Mouse (Mus musculus): Measurements from ENCODE around the gene Rfx8. TPM values are rescaled to one million over a fixed set of nuclear protein-coding genes. Genes with fewer than 3 reads are reported as not detected.

Rfx8 gene
- polyA plus RNA-seq, 1 experiment from 2014 or later, result 0.40 TPM

DNA sequence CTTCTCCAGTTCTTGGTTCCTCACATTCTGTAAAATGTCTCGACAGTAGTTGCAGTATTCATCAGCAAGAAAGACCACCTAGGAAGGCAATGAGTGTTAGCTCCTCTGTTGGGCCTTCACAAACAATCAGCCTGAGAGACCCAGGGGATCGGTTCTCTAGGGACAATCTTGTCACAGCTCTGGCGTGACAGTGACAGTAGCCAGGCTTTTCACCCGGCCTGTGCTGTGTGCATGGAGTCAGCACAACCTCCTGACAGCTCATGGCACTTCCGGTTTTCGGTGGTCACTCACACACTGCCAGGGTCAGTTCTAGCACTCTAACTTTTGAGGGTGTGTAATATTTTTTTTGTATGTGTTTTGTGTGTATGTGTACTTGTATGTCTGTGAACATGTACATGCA, 32.2 kb downstream of the Rfx8 start:
- Histone ChIP-seq H3K4me2 (ENCODE audit: low read depth, low read length) (no peak overlapping the region), H3K36me3 (ENCODE audit: control insufficient read depth, insufficient read depth, low read length) (no peaks in the 10 kb centered on the region), H3K27ac (ENCODE audit: low read length) (no peak overlapping the region), H3K4me3 (ENCODE audit: low read length) (no peak overlapping the region), H3K27me3 (ENCODE audit: control insufficient read depth, insufficient read depth, low read depth, low read length) (no peaks in the 10 kb centered on the region), H3K9me3 (ENCODE audit: control insufficient read depth, low read length) (no peaks in the 10 kb centered on the region), H3K9ac (ENCODE audit: low read length) (no peak overlapping the region), H3K4me1 (replicated peaks; ENCODE audit: control insufficient read depth, insufficient read depth, low read length) (peaks cover 4% of the 10 kb centered on the region; the same call in 1 of the 2 replicates)
- ATAC-seq (ENCODE audit: low read depth), result no peak
- WGBS, result 57% methylated on average over 6 of the region's 6 CpGs

DNA sequence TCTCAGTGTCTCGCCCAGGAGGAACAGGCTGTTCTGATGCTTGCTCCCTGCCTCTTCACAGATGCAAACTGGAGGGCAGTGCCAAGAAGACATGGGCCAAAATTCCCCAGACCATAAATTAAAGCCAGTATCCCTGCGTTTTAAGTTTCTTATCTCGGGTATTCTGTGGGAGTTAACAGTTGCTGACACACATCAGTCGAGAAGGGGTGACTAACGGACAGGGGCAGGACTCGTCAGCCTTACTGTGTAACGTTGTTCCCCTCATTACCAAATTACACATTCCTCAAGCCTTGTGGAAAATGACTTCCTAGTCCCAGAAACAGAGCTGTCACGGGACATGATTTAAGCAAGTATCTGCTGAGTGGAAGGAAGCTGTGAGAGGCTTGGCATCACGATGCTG, 33.5 kb downstream of the Rfx8 start:
- no peak overlapping the region for H3K27ac ChIP-seq (ENCODE audit: low read length)
- peaks cover 4% of the 10 kb centered on the region; the same call in 1 of the 2 replicates for H3K4me1 ChIP-seq (replicated peaks; ENCODE audit: control insufficient read depth, insufficient read depth, low read length)
- 46% methylated on average over 9 of the region's 9 CpGs for WGBS
- no peaks in the 10 kb centered on the region for H3K9me3 ChIP-seq (ENCODE audit: control insufficient read depth, low read length)
- no peak overlapping the region for H3K4me2 ChIP-seq (ENCODE audit: low read depth, low read length)
- no peak for ATAC-seq (ENCODE audit: low read depth)
- no peaks in the 10 kb centered on the region for H3K36me3 ChIP-seq (ENCODE audit: control insufficient read depth, insufficient read depth, low read length)
- no peak overlapping the region for H3K4me3 ChIP-seq (ENCODE audit: low read length)
- no peaks in the 10 kb centered on the region for H3K27me3 ChIP-seq (ENCODE audit: control insufficient read depth, insufficient read depth, low read depth, low read length)
- H3K9ac ChIP-seq (ENCODE audit: low read length), result no peak overlapping the region

DNA sequence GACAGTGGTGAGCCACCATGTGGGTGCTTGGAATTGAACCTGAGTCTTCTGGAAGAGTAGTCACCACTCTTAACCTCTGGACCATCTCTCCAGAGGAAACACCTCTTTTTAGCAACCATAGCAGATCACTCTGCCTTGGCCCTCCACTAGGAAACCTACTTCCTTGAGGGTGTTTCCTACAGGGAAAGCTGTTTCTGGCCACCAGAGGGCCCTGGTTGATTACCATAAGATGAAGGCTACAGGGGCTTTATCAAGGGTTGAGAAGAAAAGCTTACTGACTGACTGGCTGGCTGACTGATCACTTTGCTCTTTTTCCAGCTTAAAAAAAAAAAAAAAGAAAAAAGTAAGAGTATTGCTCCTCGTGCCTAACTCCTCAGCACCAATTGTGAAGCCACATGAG, 35.0 kb downstream of the Rfx8 start:
- H3K9ac ChIP-seq (ENCODE audit: low read length), result no peak overlapping the region
- H3K4me1 ChIP-seq (replicated peaks; ENCODE audit: control insufficient read depth, insufficient read depth, low read length), result peaks cover 4% of the 10 kb centered on the region; the same call in 1 of the 2 replicates
- no peak overlapping the region for H3K27ac ChIP-seq (ENCODE audit: low read length)
- H3K9me3 ChIP-seq (ENCODE audit: control insufficient read depth, low read length), result no peaks in the 10 kb centered on the region
- H3K4me2 ChIP-seq (ENCODE audit: low read depth, low read length), result no peak overlapping the region
- ATAC-seq (ENCODE audit: low read depth), result peak; percentile 79; the same call in 1 of the 2 replicates
- no peaks in the 10 kb centered on the region for H3K27me3 ChIP-seq (ENCODE audit: control insufficient read depth, insufficient read depth, low read depth, low read length)
- no peak overlapping the region for H3K4me3 ChIP-seq (ENCODE audit: low read length)
- 0% methylated on average over 1 of the region's 1 CpGs for WGBS
- H3K36me3 ChIP-seq (ENCODE audit: control insufficient read depth, insufficient read depth, low read length), result no peaks in the 10 kb centered on the region

DNA sequence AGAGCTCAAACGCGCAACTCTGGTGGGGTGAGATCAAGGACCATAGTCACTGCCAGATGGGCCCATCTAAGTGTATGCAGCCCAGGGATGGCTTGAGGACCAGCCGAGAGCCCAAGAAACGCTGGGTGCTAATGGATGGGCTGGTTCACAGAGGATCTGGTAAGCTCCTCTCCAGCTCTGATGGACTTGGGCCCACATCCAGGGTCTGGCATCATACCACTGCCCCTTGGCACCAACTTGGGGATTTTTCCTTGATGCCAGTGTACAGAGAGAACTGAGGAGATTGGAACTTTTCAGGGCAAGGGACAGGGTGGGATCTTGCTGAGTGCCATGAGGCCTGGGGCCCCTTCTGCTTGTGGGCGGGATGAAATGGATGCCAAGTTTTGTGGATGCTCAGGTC, 39.2 kb downstream of the Rfx8 start:
- peaks cover 4% of the 10 kb centered on the region; the same call in 1 of the 2 replicates for H3K4me1 ChIP-seq (replicated peaks; ENCODE audit: control insufficient read depth, insufficient read depth, low read length)
- no peaks in the 10 kb centered on the region for H3K27me3 ChIP-seq (ENCODE audit: control insufficient read depth, insufficient read depth, low read depth, low read length)
- H3K9me3 ChIP-seq (ENCODE audit: control insufficient read depth, low read length), result no peaks in the 10 kb centered on the region
- WGBS, result 88% methylated on average over 5 of the region's 5 CpGs
- H3K36me3 ChIP-seq (ENCODE audit: control insufficient read depth, insufficient read depth, low read length), result no peaks in the 10 kb centered on the region
- no peak for ATAC-seq (ENCODE audit: low read depth)
- no peak overlapping the region for H3K4me2 ChIP-seq (ENCODE audit: low read depth, low read length)
- no peak overlapping the region for H3K27ac ChIP-seq (ENCODE audit: low read length)
- no peak overlapping the region for H3K4me3 ChIP-seq (ENCODE audit: low read length)
- H3K9ac ChIP-seq (ENCODE audit: low read length), result no peak overlapping the region

DNA sequence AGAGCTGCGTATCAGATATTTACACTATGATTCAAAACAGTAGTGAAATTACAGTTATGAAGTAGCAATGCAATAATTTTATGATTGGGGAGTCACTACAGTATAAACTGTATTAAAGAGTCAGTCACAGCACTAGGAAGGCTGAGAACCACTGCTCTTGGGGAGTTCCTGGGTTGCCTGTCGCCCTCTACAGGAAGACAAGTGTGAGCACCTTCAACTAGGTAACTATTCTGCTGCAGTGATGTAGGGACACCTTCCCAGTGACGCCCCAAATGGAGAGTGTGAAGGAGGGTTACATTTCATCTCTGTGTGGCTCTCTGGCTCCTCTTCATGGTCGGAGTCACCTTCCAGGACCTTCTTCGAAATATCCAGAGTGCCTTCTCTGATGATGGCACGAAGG, 40.3 kb downstream of the Rfx8 start:
- Histone ChIP-seq H3K36me3 (ENCODE audit: control insufficient read depth, insufficient read depth, low read length) (no peaks in the 10 kb centered on the region), H3K4me3 (ENCODE audit: low read length) (no peak overlapping the region), H3K9ac (ENCODE audit: low read length) (no peak overlapping the region), H3K27ac (ENCODE audit: low read length) (no peak overlapping the region), H3K9me3 (ENCODE audit: control insufficient read depth, low read length) (no peaks in the 10 kb centered on the region), H3K27me3 (ENCODE audit: control insufficient read depth, insufficient read depth, low read depth, low read length) (no peaks in the 10 kb centered on the region), H3K4me1 (replicated peaks; ENCODE audit: control insufficient read depth, insufficient read depth, low read length) (no peaks in the 10 kb centered on the region), H3K4me2 (ENCODE audit: low read depth, low read length) (no peak overlapping the region)
- 69% methylated on average over 6 of the region's 6 CpGs for WGBS
- ATAC-seq (ENCODE audit: low read depth), result no peak

DNA sequence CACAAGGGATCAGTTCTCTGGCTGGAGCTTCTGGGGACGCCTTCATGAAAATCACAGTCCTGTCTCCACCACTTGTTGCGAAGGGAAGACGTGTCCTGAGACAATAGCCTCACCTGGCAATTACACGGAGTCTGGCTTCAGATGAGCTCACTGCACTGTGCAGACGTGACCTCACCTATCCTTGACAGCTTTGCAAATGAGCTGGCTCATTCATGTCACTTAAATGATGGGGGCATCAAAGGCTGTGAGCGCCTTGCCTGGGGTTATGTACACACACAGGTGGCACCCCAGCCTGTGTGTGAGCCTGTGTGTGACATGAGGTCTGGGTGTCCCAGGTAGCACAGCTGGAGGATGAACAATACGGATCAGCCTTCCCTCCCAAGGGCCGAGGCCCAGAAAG, 41.9 kb downstream of the Rfx8 start:
- no peak for ATAC-seq (ENCODE audit: low read depth)
- no peak overlapping the region for H3K4me2 ChIP-seq (ENCODE audit: low read depth, low read length)
- WGBS, result 45% methylated on average over 8 of the region's 8 CpGs

DNA sequence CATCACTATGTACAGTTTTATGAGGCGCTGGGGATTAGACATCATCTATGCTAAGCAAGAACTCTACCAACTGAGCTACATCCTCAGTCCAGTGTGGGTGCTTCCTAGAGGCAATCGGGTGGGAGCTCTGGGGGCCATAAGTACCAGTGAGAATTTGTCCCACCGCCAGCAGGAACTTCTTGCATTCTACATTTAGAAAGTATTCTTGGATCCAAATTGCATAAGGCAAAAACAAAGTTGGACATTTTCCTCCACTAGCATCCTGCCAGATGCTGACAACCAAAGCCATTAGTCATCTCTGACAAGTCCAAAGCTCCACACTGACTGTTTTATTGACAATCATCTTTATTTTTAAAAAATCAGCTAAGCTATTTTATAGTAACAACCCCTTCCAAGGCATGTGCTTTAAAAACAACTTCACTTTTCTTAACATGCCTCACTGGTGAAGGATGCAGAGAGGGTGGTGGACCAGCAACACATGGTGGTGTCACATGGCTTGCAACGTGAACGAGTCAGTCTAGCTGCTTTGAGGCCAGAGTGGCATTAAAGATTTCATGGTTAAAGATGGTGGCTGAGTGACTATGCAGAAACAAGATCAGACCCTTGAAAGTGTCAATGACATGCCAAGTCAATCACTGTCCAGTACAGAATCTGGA, 44.4 kb downstream of the Rfx8 start:
- Histone ChIP-seq H3K4me3 (ENCODE audit: low read length) (no peak overlapping the region), H3K4me2 (ENCODE audit: low read depth, low read length) (no peak overlapping the region), H3K9me3 (ENCODE audit: control insufficient read depth, low read length) (no peaks in the 10 kb centered on the region), H3K36me3 (ENCODE audit: control insufficient read depth, insufficient read depth, low read length) (no peaks in the 10 kb centered on the region), H3K4me1 (replicated peaks; ENCODE audit: control insufficient read depth, insufficient read depth, low read length) (no peaks in the 10 kb centered on the region), H3K27me3 (ENCODE audit: control insufficient read depth, insufficient read depth, low read depth, low read length) (no peaks in the 10 kb centered on the region), H3K9ac (ENCODE audit: low read length) (no peak overlapping the region), H3K27ac (ENCODE audit: low read length) (no peak overlapping the region)
- WGBS, result 75% methylated on average over 5 of the region's 5 CpGs
- no peak for ATAC-seq (ENCODE audit: low read depth)

More for the DNA sequence above, 41.9 kb downstream of the Rfx8 start:
- Histone ChIP-seq H3K4me3 (ENCODE audit: low read length) (no peak overlapping the region), H3K9ac (ENCODE audit: low read length) (no peak overlapping the region), H3K27me3 (ENCODE audit: control insufficient read depth, insufficient read depth, low read depth, low read length) (no peaks in the 10 kb centered on the region), H3K36me3 (ENCODE audit: control insufficient read depth, insufficient read depth, low read length) (no peaks in the 10 kb centered on the region), H3K9me3 (ENCODE audit: control insufficient read depth, low read length) (no peaks in the 10 kb centered on the region), H3K4me1 (replicated peaks; ENCODE audit: control insufficient read depth, insufficient read depth, low read length) (no peaks in the 10 kb centered on the region), H3K27ac (ENCODE audit: low read length) (no peak overlapping the region)

DNA sequence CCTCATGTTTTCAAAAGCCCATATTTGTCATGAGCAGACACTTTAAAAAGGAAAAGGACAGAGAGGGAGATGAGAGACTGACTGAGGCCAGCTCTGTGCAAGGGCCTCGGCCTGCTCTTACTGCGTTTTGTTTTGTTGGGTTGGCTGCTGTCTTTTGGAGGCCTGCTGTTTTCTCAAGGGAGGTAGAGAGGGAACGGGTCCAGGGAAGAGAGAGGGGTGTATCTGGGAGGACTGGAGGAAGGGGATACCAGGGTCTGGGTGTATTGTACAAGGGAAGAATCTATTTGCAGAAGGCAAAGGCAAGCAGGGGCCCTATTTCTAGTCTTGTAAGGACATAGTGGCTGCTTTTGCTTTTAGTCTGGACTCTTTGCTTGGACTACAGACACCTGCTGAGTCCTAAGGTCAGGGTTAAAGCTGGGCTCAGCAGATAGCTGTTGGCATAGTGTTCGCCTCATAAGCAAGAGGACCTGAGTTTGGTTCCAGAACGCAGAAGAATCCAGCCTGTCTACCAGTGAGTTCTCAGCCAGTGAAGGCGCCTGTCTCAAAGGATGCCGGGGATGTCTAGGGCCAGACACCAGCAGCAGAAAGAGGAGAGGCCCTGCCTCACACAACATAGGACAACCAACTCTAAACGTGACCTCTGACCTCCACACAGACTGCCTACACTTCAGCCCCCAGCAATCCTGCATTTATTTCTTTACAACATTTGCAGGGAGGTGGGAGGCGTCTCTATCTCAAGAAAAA, 48.3 kb downstream of the Rfx8 start:
- 76% methylated on average over 9 of the region's 9 CpGs for WGBS
- no peaks in the 10 kb centered on the region for H3K27me3 ChIP-seq (ENCODE audit: control insufficient read depth, insufficient read depth, low read depth, low read length)
- no peaks in the 10 kb centered on the region for H3K4me1 ChIP-seq (replicated peaks; ENCODE audit: control insufficient read depth, insufficient read depth, low read length)
- no peak overlapping the region for H3K9ac ChIP-seq (ENCODE audit: low read length)
- no peaks in the 10 kb centered on the region for H3K9me3 ChIP-seq (ENCODE audit: control insufficient read depth, low read length)
- no peaks in the 10 kb centered on the region for H3K36me3 ChIP-seq (ENCODE audit: control insufficient read depth, insufficient read depth, low read length)
- ATAC-seq (ENCODE audit: low read depth), result no peak
- H3K4me3 ChIP-seq (ENCODE audit: low read length), result no peak overlapping the region
- H3K4me2 ChIP-seq (ENCODE audit: low read depth, low read length), result no peak overlapping the region
- no peak overlapping the region for H3K27ac ChIP-seq (ENCODE audit: low read length)

DNA sequence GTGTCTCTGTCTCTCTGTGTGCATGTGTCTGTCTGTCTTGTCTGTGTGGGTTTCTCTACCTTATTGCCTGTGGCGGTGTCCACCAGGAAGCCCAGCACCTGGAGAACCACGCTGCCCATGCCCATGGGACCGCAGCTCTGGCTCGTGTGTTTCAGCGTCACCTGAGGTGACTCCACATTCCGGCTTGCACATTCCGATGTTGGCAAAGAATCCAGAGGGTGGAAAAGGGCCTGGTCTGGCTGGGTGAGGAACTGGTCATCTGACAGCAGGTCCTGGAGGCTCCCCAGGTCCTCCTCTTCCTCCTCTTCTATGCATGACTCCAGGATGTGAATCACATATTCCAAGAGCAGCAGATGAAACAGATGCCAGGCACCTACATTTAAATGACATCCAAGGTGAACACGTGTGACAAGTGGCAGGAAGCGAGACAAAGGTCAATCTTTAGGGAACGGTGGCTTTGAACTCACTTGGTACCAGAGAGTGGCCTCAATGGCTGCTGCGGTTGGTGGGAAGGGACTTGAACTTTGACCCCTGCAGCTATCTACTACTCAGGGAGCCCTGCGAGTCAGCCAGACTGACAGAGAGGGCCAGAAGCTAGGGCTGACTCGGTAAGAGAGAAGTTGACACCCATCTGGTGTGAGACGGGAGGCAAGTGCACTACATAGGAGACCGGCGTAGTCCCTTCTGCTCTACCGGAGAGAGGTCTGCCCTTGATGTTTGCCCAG, 50.4 kb downstream of the Rfx8 start:
- Histone ChIP-seq H3K27ac (ENCODE audit: low read length) (no peak overlapping the region), H3K36me3 (ENCODE audit: control insufficient read depth, insufficient read depth, low read length) (no peaks in the 10 kb centered on the region), H3K9me3 (ENCODE audit: control insufficient read depth, low read length) (no peaks in the 10 kb centered on the region), H3K9ac (ENCODE audit: low read length) (no peak overlapping the region), H3K27me3 (ENCODE audit: control insufficient read depth, insufficient read depth, low read depth, low read length) (no peaks in the 10 kb centered on the region), H3K4me2 (ENCODE audit: low read depth, low read length) (no peak overlapping the region), H3K4me3 (ENCODE audit: low read length) (no peak overlapping the region), H3K4me1 (replicated peaks; ENCODE audit: control insufficient read depth, insufficient read depth, low read length) (no peaks in the 10 kb centered on the region)
- WGBS, result 72% methylated on average over 17 of the region's 17 CpGs
- no peak for ATAC-seq (ENCODE audit: low read depth)

Measured in lung, embryonic 16.5 days (tissue).